Mouse (Mus musculus) cerebellum, adult 2 months (tissue): ENCODE measurements around the gene Olfr1444.

Experiments used
- CTCF ChIP-seq: fragments of 200-500 bp; IDR thresholded peaks from 2 replicates; pipeline ENCODE4 v1.5.1; 2011; ENCODE audit warnings: low read depth, mild to moderate bottlenecking, control low read depth, low read length, moderate library complexity, borderline replicate concordance; ENCODE audit not compliant: insufficient read depth
- POLR2A ChIP-seq: fragments of 200-500 bp; IDR thresholded peaks from 2 replicates; pipeline ENCODE4 v1.6.1; 2011; ENCODE audit warnings: low read length, control low read depth, borderline replicate concordance; ENCODE audit not compliant: insufficient read depth

- TF ChIP-seq CTCF (no peak), POLR2A (no peak)
Measured at GRCm38 (mm10) chr19:12818507-12818906, 38.6 kb upstream of the Olfr1444 start.
